Mouse (Mus musculus) intestine, postnatal 0 days (tissue): ENCODE data around the gene Spc24. TPM values are rescaled to one million over a fixed set of nuclear protein-coding genes. Genes with fewer than 3 reads are reported as not detected.

ENCODE experiments used
- ATAC-seq: fragments of 200-750 bp; cut with Nextera tagmentation; 2 replicates; pipeline ENCODE4 v1.8.0; 2017; ENCODE audit warnings: mild to moderate bottlenecking, moderate TSS enrichment, moderate library complexity
- H3K27ac ChIP-seq: fragments of 300-500 bp; sonication (generic); 2 replicates; pipeline ENCODE4 v1.5.1; 2014; ENCODE audit warnings: mild to moderate bottlenecking, low read depth, low read length, moderate library complexity
- H3K27me3 ChIP-seq: fragments of 300-500 bp; sonication (generic); replicated peaks from 2 replicates; pipeline ENCODE4 v1.6.1; 2014; ENCODE audit warnings: low read length, mixed read lengths; ENCODE audit not compliant: control insufficient read depth, insufficient read depth
- H3K36me3 ChIP-seq: fragments of 300-500 bp; sonication (generic); 2 replicates; pipeline ENCODE4 v1.6.1; 2014; ENCODE audit warnings: mild to moderate bottlenecking, moderate library complexity; ENCODE audit not compliant: control insufficient read depth, insufficient read depth
- H3K4me1 ChIP-seq: fragments of 300-500 bp; sonication (generic); replicated peaks from 2 replicates; pipeline ENCODE4 v1.6.1; 2014; ENCODE audit warnings: antibody characterized with exemption, low read length, mixed read lengths; ENCODE audit not compliant: control insufficient read depth, insufficient read depth
- H3K4me2 ChIP-seq: fragments of 300-500 bp; sonication (generic); replicated peaks from 2 replicates; pipeline ENCODE4 v1.6.1; 2014; ENCODE audit warnings: low read depth, mild to moderate bottlenecking, moderate library complexity
- H3K4me3 ChIP-seq: fragments of 300-500 bp; sonication (generic); 2 replicates; pipeline ENCODE4 v1.5.1; 2014; ENCODE audit warnings: low read depth, low read length
- H3K9ac ChIP-seq: fragments of 300-500 bp; sonication (generic); 2 replicates; pipeline ENCODE4 v1.6.1; 2014; ENCODE audit warnings: mild to moderate bottlenecking, low read depth, low read length
- H3K9me3 ChIP-seq: fragments of 300-500 bp; sonication (generic); 2 replicates; pipeline ENCODE4 v1.6.1; 2016; ENCODE audit warnings: mixed run types; ENCODE audit not compliant: control insufficient read depth
- CTCF ChIP-seq: sonication (generic); IDR thresholded peaks from 2 replicates; pipeline ENCODE4 v1.5.1; 2016; ENCODE audit warnings: low read depth, mild to moderate bottlenecking, control low read depth, antibody characterized with exemption, moderate library complexity
- WGBS: fragments of 180-500 bp; shearing (Covaris S2); extraction: QIAGEN DNeasy Blood & Tissue Kit; methylation state at CpG from one replicate; pipeline ENCODE4 v1.1.7; 2014; 5-methylcytosine and 5-hydroxymethylcytosine counted together
- polyA plus RNA-seq: library from polyadenylated mRNA; unstranded; fragments of >200 nt; fragmentation: Nextera tagmentation; extraction: Ambion mirVana; gene quantifications from 2 replicates; pipeline ENCODE4 v1.2.1, GENCODE M21; 2015

Gene Spc24
- 23.5 and 32.4 TPM in 2 replicates for polyA plus RNA-seq

- Histone ChIP-seq H3K9ac (peak within 1 kb of the TSS; percentile 65), H3K4me2 (peak within 1 kb of the TSS; percentile 90), H3K4me3 (peak within 1 kb of the TSS; percentile 90), H3K9me3 (no peaks in the 10 kb centered on the region), H3K27ac (no peak within 1 kb of the TSS), H3K27me3 (no peaks in the 10 kb centered on the region), H3K4me1 (no peaks in the 10 kb centered on the region), H3K36me3 (no peaks in the 10 kb centered on the region; the same call in 1 of the 2 replicates)
- under 1% methylated on average over 52 of the region's 54 CpGs for WGBS
- peak; percentile 70 for TF ChIP-seq CTCF
- ATAC-seq = peak; percentile 92
These were observed at the start of gene Spc24 for GRCm38 (mm10) chr9:21760155-21761088. Gene Spc24, minus strand, starts transcription at chr9:21760303.

- no peaks in the 10 kb centered on the region for H3K4me1 ChIP-seq
- no peaks in the 10 kb centered on the region for H3K9me3 ChIP-seq
- no peak overlapping the region for H3K27ac ChIP-seq
- no peak for ATAC-seq
- H3K9ac ChIP-seq = no peak overlapping the region
- 81% methylated on average over 3 of the region's 3 CpGs for WGBS
- no peak overlapping the region for H3K4me2 ChIP-seq
- no peak overlapping the region for H3K4me3 ChIP-seq
- TF ChIP-seq CTCF = peak; percentile 69
- H3K36me3 ChIP-seq = peaks cover 20% of the 10 kb centered on the region; the same call in 1 of the 2 replicates
- H3K27me3 ChIP-seq = no peaks in the 10 kb centered on the region
These were observed 48.5 kb upstream of the Spc24 start for GRCm38 (mm10) chr9:21808561-21808960.

- Histone ChIP-seq H3K4me3 (no peak overlapping the region), H3K27me3 (no peaks in the 10 kb centered on the region), H3K27ac (no peak overlapping the region), H3K9ac (no peak overlapping the region), H3K4me1 (no peaks in the 10 kb centered on the region), H3K4me2 (no peak overlapping the region), H3K9me3 (no peaks in the 10 kb centered on the region), H3K36me3 (peaks cover 23% of the 10 kb centered on the region; the same call in 1 of the 2 replicates)
- 78% methylated on average over 11 of the region's 11 CpGs for WGBS
- TF ChIP-seq CTCF = no peak
- no peak for ATAC-seq
These were observed 46.9 kb upstream of the Spc24 start for GRCm38 (mm10) chr9:21806976-21807375.

GRCm38 (mm10) chr9:21806363-21806762 lies 46.3 kb upstream of the Spc24 start:
- peaks cover 29% of the 10 kb centered on the region for H3K36me3 ChIP-seq
- no peak overlapping the region for H3K4me2 ChIP-seq
- H3K27me3 ChIP-seq = no peaks in the 10 kb centered on the region
- no peaks in the 10 kb centered on the region for H3K4me1 ChIP-seq
- 42% methylated on average over 3 of the region's 3 CpGs for WGBS
- no peak for TF ChIP-seq CTCF
- H3K4me3 ChIP-seq = no peak overlapping the region
- no peak for ATAC-seq
- no peak overlapping the region for H3K9ac ChIP-seq
- H3K9me3 ChIP-seq = no peaks in the 10 kb centered on the region
- H3K27ac ChIP-seq = no peak overlapping the region

- Histone ChIP-seq H3K27ac (no peak overlapping the region), H3K4me3 (no peak overlapping the region), H3K9ac (no peak overlapping the region)
These were observed 44.0 kb upstream of the Spc24 start for GRCm38 (mm10) chr9:21803986-21804644.

GRCm38 (mm10) chr9:21801591-21801990 lies 41.5 kb upstream of the Spc24 start:
- Histone ChIP-seq H3K36me3 (peaks cover 26% of the 10 kb centered on the region), H3K9ac (no peak overlapping the region), H3K4me1 (no peaks in the 10 kb centered on the region), H3K4me3 (no peak overlapping the region), H3K27ac (no peak overlapping the region), H3K4me2 (no peak overlapping the region), H3K27me3 (no peaks in the 10 kb centered on the region), H3K9me3 (no peaks in the 10 kb centered on the region)
- WGBS = 95% methylated on average over 7 of the region's 7 CpGs
- no peak for ATAC-seq
- TF ChIP-seq CTCF = no peak

More at GRCm38 (mm10) chr9:21803986-21804644, 44.0 kb upstream of the Spc24 start:
- Histone ChIP-seq H3K9me3 (no peaks in the 10 kb centered on the region), H3K36me3 (peaks cover 26% of the 10 kb centered on the region), H3K4me1 (no peaks in the 10 kb centered on the region), H3K4me2 (no peak overlapping the region), H3K27me3 (no peaks in the 10 kb centered on the region)
- peak; percentile 81 for ATAC-seq
- 37% methylated on average over 13 of the region's 13 CpGs for WGBS
- TF ChIP-seq CTCF = peak; percentile 97
